Mouse (Mus musculus) neural tube, embryonic 11.5 days (tissue): ENCODE measurements at regions not wholly inside any gene's neighbourhood (a gene's known extent, or its start where the extent isn't known, plus 50 kb on each side); places are given as distances from the start of the nearest gene placed in this dataset.

ENCODE experiments used
- ATAC-seq: fragments of 200-750 bp; cut with Nextera tagmentation; 2 replicates; pipeline ENCODE4 v1.8.0; 2017; ENCODE audit warnings: moderate number of reproducible peaks, mild to moderate bottlenecking, moderate TSS enrichment, moderate library complexity; ENCODE audit not compliant: insufficient read depth, low FRiP score, low TSS enrichment
- DNase-seq: peaks from one replicate; pipeline ENCODE4 v3.0.0-alpha.2; 2015; ENCODE audit warnings: low spot score
- H3K27ac ChIP-seq: fragments of 300-500 bp; sonication (generic); 2 replicates; pipeline ENCODE4 v1.5.1; 2014; ENCODE audit warnings: low read depth, mild to moderate bottlenecking, low read length
- H3K27me3 ChIP-seq: fragments of 300-500 bp; sonication (generic); 2 replicates; pipeline ENCODE4 v1.6.1; 2014; ENCODE audit warnings: mild to moderate bottlenecking, low read length, mixed read lengths; ENCODE audit not compliant: control insufficient read depth, insufficient read depth
- H3K36me3 ChIP-seq: fragments of 300-500 bp; sonication (generic); 2 replicates; pipeline ENCODE4 v1.6.1; 2014; ENCODE audit warnings: mild to moderate bottlenecking, low read length, moderate library complexity, mixed read lengths; ENCODE audit not compliant: control insufficient read depth, insufficient read depth
- H3K4me1 ChIP-seq: fragments of 300-500 bp; sonication (generic); 2 replicates; pipeline ENCODE4 v1.6.1; 2014; ENCODE audit warnings: low read length, mixed read lengths; ENCODE audit not compliant: control insufficient read depth, insufficient read depth
- H3K4me2 ChIP-seq: fragments of 300-500 bp; sonication (generic); 2 replicates; pipeline ENCODE4 v1.6.1; 2014; ENCODE audit warnings: low read depth, mild to moderate bottlenecking, moderate library complexity
- H3K4me3 ChIP-seq: fragments of 300-500 bp; sonication (generic); 2 replicates; pipeline ENCODE4 v1.5.1; 2014; ENCODE audit warnings: low read depth, low read length
- H3K9ac ChIP-seq: fragments of 300-500 bp; sonication (generic); 2 replicates; pipeline ENCODE4 v1.6.1; 2014; ENCODE audit warnings: mild to moderate bottlenecking, low read length
- H3K9me3 ChIP-seq: fragments of 300-500 bp; sonication (generic); 2 replicates; pipeline ENCODE4 v1.6.1; 2016; ENCODE audit warnings: low read length; ENCODE audit not compliant: control insufficient read depth
- WGBS: fragments of 180-500 bp; shearing (Covaris S2); extraction: QIAGEN DNeasy Blood & Tissue Kit; methylation state at CpG from one replicate; pipeline ENCODE4 v1.1.7; 2014; 5-methylcytosine and 5-hydroxymethylcytosine counted together

- Histone ChIP-seq H3K9me3 (no peaks in the 10 kb centered on the region), H3K27ac (no peak overlapping the region), H3K27me3 (no peaks in the 10 kb centered on the region), H3K36me3 (no peaks in the 10 kb centered on the region), H3K4me1 (peaks cover 19% of the 10 kb centered on the region), H3K4me2 (no peak overlapping the region), H3K4me3 (no peak overlapping the region), H3K9ac (no peak overlapping the region)
- ATAC-seq (no peak), DNase-seq (no peak)
- WGBS: 62% methylated on average over 6 of the region's 6 CpGs
Observed at GRCm38 (mm10) chr17:3248875-3249274, 77.5 kb upstream of the Tiam2 start.

GRCm38 (mm10) chr17:3249320-3249719 is 77.1 kb upstream of the Tiam2 start:
- ATAC-seq (no peak), DNase-seq (no peak)
- Histone ChIP-seq H3K9me3 (no peaks in the 10 kb centered on the region), H3K36me3 (no peaks in the 10 kb centered on the region), H3K4me3 (no peak overlapping the region), H3K4me2 (no peak overlapping the region), H3K9ac (no peak overlapping the region), H3K4me1 (peaks cover 19% of the 10 kb centered on the region), H3K27ac (0 out of 2 replicates have a peak overlapping the region, but pooled peaks have one; percentile 14), H3K27me3 (no peaks in the 10 kb centered on the region)
- 40% methylated on average over 7 of the region's 7 CpGs for WGBS

GRCm38 (mm10) chr17:3251176-3251575 is 75.2 kb upstream of the Tiam2 start:
- Histone ChIP-seq H3K27me3 (no peaks in the 10 kb centered on the region), H3K4me1 (peaks cover 13% of the 10 kb centered on the region), H3K4me2 (no peak overlapping the region), H3K4me3 (no peak overlapping the region), H3K36me3 (no peaks in the 10 kb centered on the region), H3K9me3 (no peaks in the 10 kb centered on the region), H3K9ac (no peak overlapping the region), H3K27ac (no peak overlapping the region)
- ATAC-seq (no peak), DNase-seq (no peak)
- 67% methylated on average over 4 of the region's 4 CpGs for WGBS

- Histone ChIP-seq H3K27ac (no peak overlapping the region), H3K4me1 (peaks cover 6% of the 10 kb centered on the region; the same call in 1 of the 2 replicates), H3K27me3 (no peaks in the 10 kb centered on the region), H3K4me2 (no peak overlapping the region), H3K4me3 (no peak overlapping the region), H3K36me3 (no peaks in the 10 kb centered on the region), H3K9ac (no peak overlapping the region), H3K9me3 (no peaks in the 10 kb centered on the region)
- ATAC-seq (no peak), DNase-seq (no peak)
- WGBS: 99% methylated on average over 5 of the region's 5 CpGs
Observed at GRCm38 (mm10) chr17:3251966-3252365, 74.4 kb upstream of the Tiam2 start.

- ATAC-seq (no peak), DNase-seq (no peak)
- H3K9me3 ChIP-seq: no peaks in the 10 kb centered on the region
- no peak overlapping the region for H3K9ac ChIP-seq
- no peaks in the 10 kb centered on the region for H3K36me3 ChIP-seq
- 91% methylated on average over 10 of the region's 10 CpGs for WGBS
- no peak overlapping the region for H3K4me2 ChIP-seq
- H3K27ac ChIP-seq: no peak overlapping the region
- H3K4me1 ChIP-seq: peaks cover 3% of the 10 kb centered on the region; the same call in 1 of the 2 replicates
- no peak overlapping the region for H3K4me3 ChIP-seq
- H3K27me3 ChIP-seq: no peaks in the 10 kb centered on the region
Observed at GRCm38 (mm10) chr17:3253508-3254176, 72.7 kb upstream of the Tiam2 start.

- Histone ChIP-seq H3K4me2 (no peak overlapping the region), H3K4me1 (no peaks in the 10 kb centered on the region), H3K36me3 (no peaks in the 10 kb centered on the region), H3K9me3 (no peaks in the 10 kb centered on the region), H3K27me3 (no peaks in the 10 kb centered on the region), H3K9ac (no peak overlapping the region), H3K4me3 (no peak overlapping the region), H3K27ac (no peak overlapping the region)
- DNase-seq (no peak), ATAC-seq (no peak)
- WGBS: 96% methylated on average over 7 of the region's 7 CpGs
Observed at GRCm38 (mm10) chr17:3256765-3257164, 69.6 kb upstream of the Tiam2 start.

- Histone ChIP-seq H3K4me3 (no peak overlapping the region), H3K4me2 (no peak overlapping the region), H3K27me3 (no peaks in the 10 kb centered on the region), H3K4me1 (no peaks in the 10 kb centered on the region), H3K9ac (no peak overlapping the region), H3K36me3 (no peaks in the 10 kb centered on the region), H3K9me3 (no peaks in the 10 kb centered on the region), H3K27ac (no peak overlapping the region)
- DNase-seq (no peak), ATAC-seq (no peak)
- WGBS: 90% methylated on average over 9 of the region's 9 CpGs
Observed at GRCm38 (mm10) chr17:3258811-3259510, 67.4 kb upstream of the Tiam2 start.

GRCm38 (mm10) chr17:3260796-3261195 is 65.6 kb upstream of the Tiam2 start:
- Histone ChIP-seq H3K27ac (no peak overlapping the region), H3K36me3 (no peaks in the 10 kb centered on the region), H3K4me1 (peaks cover 2% of the 10 kb centered on the region; the same call in 1 of the 2 replicates), H3K4me3 (no peak overlapping the region), H3K4me2 (no peak overlapping the region), H3K9me3 (no peaks in the 10 kb centered on the region), H3K27me3 (no peaks in the 10 kb centered on the region), H3K9ac (no peak overlapping the region)
- DNase-seq: no peak
- ATAC-seq: no peak
- WGBS: 93% methylated on average over 11 of the region's 11 CpGs
